Mouse (Mus musculus) liver, adult 2 months (tissue): ENCODE measurements around the gene Rnf141.

Experiments used
- CTCF ChIP-seq: fragments of 200-500 bp; IDR thresholded peaks from 2 replicates; pipeline ENCODE4 v1.5.1; 2011; ENCODE audit warnings: low read depth, low read length, control low read depth
- POLR2A ChIP-seq: fragments of 200-500 bp; IDR thresholded peaks from 2 replicates; pipeline ENCODE4 v1.6.1; 2011; ENCODE audit warnings: low read length, control low read depth; ENCODE audit not compliant: insufficient read depth; ENCODE audit errors: extremely low read depth

DNA sequence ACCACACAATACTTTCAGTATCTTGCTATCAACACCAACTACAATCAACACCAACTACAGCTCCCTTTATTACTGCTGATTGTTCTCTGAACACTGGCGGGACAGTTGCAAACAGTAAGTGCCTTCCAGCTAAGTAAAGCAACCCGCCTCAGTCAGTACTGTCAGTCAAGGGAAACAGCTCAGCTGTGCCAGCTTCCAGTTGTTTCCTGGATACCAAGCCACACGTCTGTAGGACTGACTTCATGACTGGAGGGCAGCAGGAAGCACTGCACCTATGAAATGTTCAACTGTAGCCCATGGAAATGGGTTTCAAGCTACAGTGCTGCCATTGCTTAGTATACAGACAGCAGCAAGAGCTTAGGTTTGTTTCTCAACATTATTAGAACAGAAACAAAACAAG, 9.7 kb downstream of the Rnf141 start:
- TF ChIP-seq CTCF (no peak), POLR2A (no peak)
